Mouse (Mus musculus) ES-E14 (cell line): Measurements from ENCODE around the gene Slc5a10.

ENCODE experiments used
- HCFC1 ChIP-seq: IDR thresholded peaks from 2 replicates; pipeline ENCODE4 v1.6.1; 2012; ENCODE audit warnings: low read length, inconsistent platforms, borderline replicate concordance; ENCODE audit not compliant: insufficient read depth
- ZC3H11A ChIP-seq: IDR thresholded peaks from 2 replicates; pipeline ENCODE4 v1.6.1; 2012; ENCODE audit warnings: low read depth, mild to moderate bottlenecking, inconsistent platforms, low read length, borderline replicate concordance

GRCm38 (mm10) chr11:61665401-61665800, 55.2 kb downstream of the Slc5a10 start:
- TF ChIP-seq HCFC1 (no peak), ZC3H11A (no peak)
